Mouse (Mus musculus) adrenal gland, postnatal 4 days (tissue): Measurements from ENCODE around the gene Lars2. TPM values are rescaled to one million over a fixed set of nuclear protein-coding genes. Genes with fewer than 3 reads are reported as not detected.
"Not testable (repeated sequence)": the region's sequence is repeated elsewhere in the genome, so short reads cannot be mapped to it uniquely, and the experiment has no call there.

Experiments
- DNase-seq, 2 experiments: peaks; one replicate each; pipeline ENCODE4 v3.0.0; 2021 to 2022; ENCODE audit warnings: low spot score in 2 of 2, mixed read lengths in 2 of 2
- total RNA-seq, 2 experiments: library from RNA; stranded (reverse); gene quantifications; 2 replicates each; pipeline ENCODE4 v1.2.3; 2021

Gene Lars2
- total RNA-seq, 2 experiments from 2014 or later = 74.0 to 84.9 TPM

DNA sequence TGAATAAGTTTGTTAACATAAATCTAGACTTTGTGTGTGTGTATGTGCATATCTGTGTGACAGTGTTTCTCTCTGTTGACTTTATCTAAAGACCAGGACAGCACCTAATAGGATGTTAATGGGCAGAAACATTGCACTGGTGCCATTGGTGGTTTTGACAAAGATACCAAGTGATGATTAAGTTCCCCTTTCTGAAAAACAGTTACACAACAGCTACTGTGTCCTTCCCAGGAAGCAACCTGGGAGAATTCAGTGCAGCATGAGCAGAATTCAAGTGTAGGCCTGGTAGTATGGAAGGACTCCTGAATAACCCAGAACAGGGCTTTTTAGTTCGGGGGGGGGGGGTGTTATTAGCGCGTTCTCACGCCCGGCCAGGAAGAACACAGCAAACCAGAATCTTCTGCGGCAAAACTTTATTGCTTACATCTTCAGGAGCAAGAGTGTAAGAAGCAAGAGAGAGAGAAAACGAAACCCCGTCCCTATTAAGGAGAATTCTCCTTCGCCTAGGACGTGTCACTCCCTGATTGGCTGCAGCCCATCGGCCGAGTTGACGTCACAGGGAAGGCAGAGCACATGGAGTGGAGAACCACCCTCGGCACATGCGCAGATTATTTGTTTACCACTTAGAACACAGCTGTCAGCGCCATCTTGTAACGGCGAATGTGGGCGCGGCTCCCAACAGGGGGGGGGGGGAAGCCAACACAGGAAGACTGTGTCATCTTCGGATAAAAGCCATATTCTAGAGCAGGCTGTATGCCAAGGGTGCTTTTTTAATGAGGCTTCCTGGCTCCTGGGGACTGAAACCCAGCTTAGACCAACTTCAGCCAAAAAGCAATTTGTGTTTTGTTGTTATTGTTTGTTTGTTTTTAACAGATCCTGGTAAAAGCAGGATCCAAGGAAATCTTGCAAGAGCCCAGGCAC, 21.6 kb downstream of the Lars2 start:
- DNase-seq = not testable (repeated sequence)

DNA sequence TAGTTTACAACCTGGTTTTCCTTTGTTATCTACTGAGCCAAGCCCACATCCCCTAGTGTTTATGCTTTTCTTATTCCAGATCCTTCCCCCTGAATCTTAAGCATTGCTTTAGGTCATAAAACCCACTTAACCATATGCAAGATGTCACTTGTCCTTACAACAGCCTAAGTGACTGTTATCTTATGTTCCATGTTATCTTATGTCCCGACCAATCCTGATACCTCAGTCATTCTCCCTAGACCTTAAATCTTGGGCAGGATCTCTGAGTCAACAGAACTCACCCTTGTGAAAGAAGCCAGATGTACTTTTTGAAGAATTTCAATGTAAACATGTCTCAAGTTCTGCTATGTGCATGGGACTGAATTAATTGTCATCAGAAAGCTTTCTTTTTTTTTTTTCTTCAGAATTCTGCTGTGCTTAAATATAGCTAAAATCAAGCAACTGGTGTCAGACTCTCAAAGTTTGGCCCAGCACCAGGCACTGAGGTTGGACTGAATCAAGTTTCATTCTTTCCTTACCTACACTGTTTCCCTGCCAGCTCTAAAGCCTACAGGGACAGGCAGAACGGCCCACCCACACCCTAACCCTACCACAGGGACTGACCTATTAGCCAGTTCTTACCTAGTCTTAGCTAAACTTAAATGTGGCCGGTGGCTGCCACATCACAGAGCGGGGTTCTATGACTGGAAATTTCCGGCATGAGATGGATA, 24.6 kb downstream of the Lars2 start:
- DNase-seq = no peak

GRCm38 (mm10) chr9:123394856-123395255, 28.1 kb downstream of the Lars2 start:
- DNase-seq = no peak

DNA sequence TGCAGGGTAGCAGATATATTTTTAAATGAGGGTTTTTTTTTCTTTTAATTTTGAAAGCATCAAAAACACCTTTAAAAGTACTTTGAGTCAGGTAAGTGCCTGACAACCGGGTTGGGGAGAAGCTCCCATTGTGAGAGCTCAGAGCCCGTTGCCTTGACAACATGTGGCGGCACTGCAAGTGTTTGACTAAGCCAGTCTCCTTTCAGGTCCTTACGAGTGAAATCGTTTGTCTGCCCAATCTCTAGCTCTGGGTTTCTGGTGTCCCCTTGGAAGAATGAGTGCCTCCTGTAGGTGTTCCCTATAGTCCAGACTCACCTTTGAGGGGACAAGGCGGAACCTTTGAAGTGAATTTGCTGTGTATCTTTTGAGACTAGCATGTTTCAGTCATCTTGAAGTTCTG, 31.0 kb downstream of the Lars2 start:
- no peak for DNase-seq

DNA sequence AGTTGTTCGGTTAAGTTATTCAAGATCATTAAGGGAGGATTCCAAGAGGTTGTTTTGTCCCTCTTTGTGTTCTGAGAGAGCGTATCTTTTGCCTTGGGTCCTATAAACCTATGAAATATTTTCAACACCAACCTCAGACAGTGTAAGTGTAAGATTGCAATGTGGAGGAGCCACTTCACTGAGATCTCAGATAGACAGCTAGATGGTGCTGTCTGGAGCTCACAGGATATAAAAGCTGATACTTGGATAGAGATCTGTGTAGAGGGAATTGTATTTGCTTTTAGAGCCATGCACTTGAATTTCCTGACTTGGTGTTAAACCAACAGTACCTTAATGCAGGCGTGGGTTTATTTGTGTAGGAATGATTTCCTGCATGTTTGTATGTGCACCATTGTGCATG, 35.5 kb downstream of the Lars2 start:
- DNase-seq = no peak

DNA sequence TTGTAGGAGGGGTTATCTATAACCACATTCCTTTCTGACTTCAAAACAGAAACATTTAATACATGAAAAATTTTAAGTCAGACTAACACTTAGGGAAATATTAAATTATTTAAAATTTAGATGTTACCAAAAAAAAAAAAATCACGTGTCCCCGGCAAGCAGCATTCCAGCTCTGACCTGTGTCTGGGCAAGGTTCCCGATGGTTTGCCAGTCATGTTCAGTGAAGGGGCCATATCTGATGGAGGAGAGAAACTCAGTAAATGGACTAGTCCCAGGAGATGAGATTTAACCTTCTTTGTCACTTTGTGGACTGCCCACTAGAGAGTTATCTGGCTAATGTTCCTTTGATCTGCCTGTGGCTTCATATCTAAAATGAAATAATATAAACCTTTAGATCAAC, 36.3 kb downstream of the Lars2 start:
- no peak for DNase-seq

DNA sequence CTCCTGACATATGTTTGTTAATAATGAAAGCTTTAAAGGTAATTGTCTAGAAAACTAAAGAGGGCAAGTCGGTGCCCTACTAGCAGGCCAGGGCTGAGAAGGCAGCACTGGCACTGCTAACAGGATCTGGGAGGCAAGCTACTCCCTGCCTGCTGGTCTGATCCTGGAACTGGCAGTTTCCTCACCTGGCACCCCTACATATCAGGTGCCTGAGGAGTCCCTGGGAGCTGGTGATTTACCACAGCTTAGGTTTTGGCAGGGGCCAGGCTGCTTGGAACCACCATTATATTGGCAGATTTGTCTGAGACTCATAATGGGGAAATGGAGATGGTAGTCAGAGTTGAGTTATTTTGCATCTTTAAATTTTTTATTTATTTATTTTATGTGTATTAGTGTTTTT, 38.5 kb downstream of the Lars2 start:
- no peak for DNase-seq

DNA sequence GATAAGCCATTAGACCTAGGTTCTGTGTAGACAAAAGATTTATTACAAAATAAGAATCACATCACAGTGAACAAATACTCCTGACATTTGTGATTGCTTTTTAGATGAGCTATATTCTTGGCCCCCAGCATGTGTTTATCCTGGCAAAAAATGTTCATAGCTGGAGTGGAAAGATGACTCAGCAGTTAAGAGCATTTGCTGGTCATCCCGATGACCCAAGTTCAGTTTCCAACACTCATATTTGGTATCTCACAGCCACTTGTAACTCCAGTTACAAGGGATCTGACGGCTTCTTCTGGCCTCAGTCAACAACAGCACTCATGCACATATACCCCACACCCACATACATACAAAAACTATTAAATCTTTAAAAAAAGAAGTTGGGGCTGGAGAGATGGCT, 42.0 kb downstream of the Lars2 start:
- DNase-seq = no peak

DNA sequence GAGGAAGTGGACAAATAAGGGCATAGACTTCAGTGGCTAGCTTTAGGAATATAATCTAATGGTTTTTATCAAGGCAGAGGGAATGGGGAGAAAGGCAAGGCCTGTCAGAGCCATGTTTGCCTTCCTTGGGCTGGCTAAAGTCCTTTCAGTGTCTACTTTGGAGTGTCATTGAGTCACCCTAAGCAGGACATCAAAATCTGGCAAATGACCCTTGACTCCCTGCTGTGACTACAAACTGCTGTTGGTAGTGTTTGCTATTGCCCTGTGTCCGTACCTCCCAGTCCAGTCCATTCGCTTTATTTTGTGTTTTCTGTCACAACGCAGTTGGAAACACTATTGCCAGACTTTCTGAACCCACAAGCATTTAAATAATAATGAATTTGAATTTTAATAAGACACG, 63.1 kb downstream of the Lars2 start:
- DNase-seq = no peak

DNA sequence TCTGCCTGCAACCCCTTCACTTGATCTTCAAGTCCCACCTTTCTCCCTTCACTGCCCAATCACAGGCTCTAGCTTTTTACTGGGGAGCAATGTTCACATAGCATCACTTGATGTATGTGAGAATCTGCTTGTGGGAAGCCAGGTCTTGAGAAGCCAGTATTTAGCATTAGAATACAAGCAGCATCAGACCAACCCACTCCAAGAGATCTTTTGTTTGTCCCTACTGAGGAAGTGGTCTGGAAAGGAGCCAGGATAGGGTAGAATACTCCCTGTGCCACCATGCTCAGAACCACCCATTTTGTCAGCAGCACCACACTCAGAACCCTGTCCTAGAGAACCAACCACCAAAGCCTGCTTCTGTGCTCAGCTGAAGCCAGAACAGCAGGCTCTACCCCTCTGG, 64.2 kb downstream of the Lars2 start:
- no peak for DNase-seq

GRCm38 (mm10) chr9:123438223-123438622, 71.5 kb downstream of the Lars2 start:
- no peak for DNase-seq

DNA sequence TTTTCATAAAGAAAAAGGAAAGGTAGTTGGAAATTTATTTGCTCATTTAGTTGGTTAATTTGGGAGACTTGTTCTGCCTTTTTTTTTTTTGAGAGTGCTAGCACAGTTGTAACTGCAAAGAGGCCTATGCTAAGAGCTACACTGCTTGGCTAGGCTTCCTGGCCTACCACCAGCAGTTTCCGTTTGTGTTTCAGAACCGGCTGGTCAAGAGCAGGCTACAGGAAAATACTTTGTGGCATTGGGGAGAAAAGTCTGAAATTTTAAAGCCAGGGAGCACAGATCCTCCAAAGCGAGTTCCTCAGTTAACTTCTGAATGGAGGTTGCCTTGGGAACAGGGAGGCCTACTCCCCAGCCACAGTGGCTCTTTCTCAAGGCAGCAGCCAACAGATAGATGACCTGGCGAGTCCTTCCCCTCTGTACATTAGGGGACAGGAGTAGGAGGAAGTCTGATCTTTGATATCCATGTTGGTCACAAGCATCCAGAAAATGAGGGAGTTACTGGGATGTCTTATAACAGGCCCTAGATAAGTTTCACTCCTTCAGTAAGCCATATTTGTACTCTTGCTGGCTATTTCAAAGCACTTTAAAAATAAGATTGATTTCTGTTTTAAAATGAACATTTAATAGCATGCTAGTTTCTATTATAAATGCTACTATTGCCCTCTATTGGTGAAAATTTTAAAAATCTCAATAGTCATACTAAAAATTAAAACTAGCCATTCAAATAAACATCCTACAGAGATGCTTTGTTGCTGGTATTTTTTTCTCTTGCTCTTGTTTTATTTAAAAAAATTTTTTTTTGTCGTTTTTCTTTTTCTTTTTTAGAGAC, 73.7 kb downstream of the Lars2 start:
- DNase-seq = no peak

DNA sequence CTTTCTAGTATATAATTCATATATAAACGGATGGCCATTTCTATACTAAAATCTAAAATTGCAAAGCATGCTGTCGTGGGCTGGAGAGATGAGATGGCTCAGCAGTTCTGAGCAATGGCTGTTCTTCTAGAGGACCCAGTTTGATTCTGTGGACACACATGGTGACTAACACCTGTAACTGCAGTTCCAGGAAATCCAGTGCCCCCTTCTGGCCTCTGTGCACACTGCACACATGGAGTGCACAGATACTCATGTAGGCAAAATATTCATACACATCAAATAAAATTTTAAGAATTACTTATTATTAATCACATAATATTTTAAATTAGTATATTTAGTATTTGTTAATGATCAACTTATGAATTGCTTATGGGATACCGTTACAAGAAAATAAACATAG, 80.4 kb downstream of the Lars2 start:
- DNase-seq = not testable (repeated sequence)

DNA sequence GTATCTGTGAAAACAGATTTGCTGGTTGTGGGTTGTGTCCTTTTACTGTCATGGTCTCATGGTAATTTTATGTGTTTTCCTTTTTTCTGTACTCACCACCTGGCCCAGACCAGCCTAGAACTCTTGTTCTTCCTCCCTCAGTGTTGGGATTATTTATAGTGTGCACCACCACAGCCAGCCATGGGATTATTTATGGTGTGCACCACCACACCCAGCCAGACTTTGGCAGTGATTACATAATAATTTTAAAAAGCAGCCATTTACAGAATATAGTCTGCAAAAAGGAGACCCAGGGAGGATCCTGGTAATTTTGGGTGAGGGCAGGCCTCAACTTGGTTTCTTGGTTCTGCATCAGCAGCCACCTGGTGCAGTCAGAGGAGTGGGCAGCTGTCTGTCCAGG, 81.9 kb downstream of the Lars2 start:
- no peak for DNase-seq

DNA sequence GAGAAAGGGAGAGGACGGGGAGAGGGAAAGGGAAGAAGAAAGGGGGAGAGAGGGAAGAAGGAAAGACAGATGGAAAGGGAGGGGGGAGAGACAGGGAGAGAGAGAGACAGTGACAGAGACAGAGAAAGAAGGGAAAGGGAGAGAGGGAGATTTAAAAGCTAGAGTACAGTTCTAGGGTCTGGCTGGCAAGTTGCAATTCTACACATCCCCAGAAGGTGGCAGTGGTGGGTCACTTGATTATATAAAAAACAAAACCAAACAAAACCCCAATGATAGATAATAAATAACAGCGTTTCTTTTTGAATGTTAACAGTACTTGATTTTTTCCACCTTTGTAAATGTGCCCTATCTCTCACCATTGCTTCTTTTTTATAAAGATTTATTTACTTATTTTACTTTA, 83.4 kb downstream of the Lars2 start:
- peak in 1 of 2 experiments; percentile 27 for DNase-seq

GRCm38 (mm10) chr9:123451772-123452171, 85.0 kb downstream of the Lars2 start:
- DNase-seq = no peak

DNA sequence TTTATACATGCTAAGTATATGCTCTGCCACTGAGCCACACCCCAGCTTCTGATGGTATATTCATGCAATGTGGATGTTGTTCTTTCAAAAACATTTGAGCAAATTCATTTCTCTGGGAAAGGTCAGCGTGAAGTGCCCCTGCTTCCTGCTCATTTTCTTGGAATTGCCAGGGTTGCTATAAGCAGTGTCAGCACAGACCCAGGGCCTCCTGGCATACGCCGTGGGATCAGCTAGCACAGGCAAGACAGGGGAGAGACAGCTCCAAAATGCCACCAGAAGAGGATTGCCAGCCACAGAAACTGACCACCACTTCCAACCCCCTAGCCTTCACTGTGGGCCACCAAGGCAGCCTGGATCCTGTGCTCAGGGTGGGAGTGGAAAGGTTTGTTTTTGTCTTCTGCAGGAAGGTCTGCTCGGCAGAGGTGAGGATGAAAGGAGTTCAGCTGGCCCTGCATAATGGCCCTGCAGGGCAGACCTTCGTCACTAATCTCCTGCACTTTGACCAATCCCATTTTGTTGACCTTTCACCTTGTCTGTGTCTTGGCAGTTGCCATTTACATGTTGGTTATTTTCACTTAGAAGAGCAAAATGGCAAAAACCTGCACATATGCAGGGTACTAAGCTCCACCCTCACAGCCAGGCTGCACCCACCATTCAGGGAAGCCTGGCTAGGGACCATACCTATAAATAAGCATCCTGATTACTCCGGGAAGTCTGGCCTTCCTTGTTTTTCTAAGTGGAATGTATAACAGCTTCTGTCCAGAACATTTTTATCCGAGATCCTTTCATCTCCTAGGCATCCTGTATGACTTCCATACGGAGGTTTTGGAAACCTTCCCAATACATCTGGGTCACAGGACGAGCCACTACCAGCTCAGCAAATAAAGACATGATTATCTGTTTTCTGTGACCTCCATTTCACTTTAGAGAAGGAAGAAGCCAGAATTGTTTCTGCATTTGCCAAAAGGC, 90.2 kb downstream of the Lars2 start:
- DNase-seq = no peak

DNA sequence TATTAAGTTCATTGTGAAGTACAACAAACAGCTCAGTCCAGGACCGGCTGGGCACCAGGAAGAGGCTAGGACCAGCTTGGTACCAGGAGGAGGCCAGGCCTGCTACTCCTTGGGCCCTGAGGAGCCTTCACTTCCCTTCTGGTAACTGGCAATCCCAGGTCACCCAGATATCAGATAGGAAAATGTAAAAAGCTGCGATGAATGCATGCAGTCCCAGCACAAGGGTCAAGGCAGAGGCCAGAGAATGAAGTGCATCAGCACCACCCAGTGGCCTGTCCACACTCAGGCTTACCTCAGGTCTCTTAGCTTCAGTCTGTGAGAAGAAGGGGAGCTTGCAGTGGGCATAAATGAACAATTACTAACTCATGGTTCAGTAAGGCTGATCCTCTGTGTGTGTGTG, 90.9 kb downstream of the Lars2 start:
- no peak for DNase-seq

DNA sequence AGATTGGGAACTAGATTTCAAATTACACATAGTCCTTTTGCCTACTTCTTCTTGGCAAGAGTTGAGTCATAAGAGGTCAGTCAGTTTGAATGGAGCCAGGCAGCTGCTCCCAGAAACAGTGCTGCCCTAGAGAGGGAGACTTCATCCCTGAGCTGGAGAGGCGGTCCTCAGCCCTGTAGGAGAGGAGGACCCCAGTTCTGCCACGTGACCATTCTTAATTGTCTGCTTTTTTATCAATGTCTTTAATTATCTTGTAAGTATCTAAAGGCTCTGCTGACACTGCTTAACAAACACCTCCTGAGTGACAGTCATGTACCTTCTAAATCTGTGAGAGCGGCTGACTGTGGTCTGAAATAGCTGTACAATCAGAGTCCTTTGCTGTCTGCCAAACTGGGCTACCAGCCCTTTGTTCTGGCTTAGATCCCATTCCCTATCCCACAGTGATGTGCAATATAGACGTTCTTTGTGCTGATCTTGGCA, 100.5 kb downstream of the Lars2 start:
- DNase-seq = no peak

GRCm38 (mm10) chr9:123468406-123469085, 101.8 kb downstream of the Lars2 start:
- no peak for DNase-seq
